Mouse (Mus musculus) olfactory bulb, adult 2 months (tissue): ENCODE results near the gene S100a2. TPM values are rescaled to one million over a fixed set of nuclear protein-coding genes. Genes with fewer than 3 reads are reported as not detected.

Experiments
- H3K27ac ChIP-seq: fragments of 200-500 bp; 2 replicates; pipeline ENCODE4 v1.5.1; 2012; ENCODE audit warnings: low read depth, low read length; ENCODE audit not compliant: insufficient read depth
- H3K4me1 ChIP-seq: fragments of 200-500 bp; 2 replicates; pipeline ENCODE4 v1.6.1; 2012; ENCODE audit warnings: low read length; ENCODE audit not compliant: control insufficient read depth, insufficient read depth
- H3K4me3 ChIP-seq: fragments of 200-500 bp; 2 replicates; pipeline ENCODE4 v1.5.1; 2012; ENCODE audit warnings: mild to moderate bottlenecking, low read depth, low read length, moderate library complexity; ENCODE audit not compliant: insufficient read depth
- CTCF ChIP-seq: fragments of 200-500 bp; IDR thresholded peaks from 2 replicates; pipeline ENCODE4 v1.5.1; 2012; ENCODE audit warnings: low read depth, mild to moderate bottlenecking, low read length, moderate library complexity; ENCODE audit not compliant: insufficient read depth
- POLR2A ChIP-seq: fragments of 200-500 bp; IDR thresholded peaks from 2 replicates; pipeline ENCODE4 v1.6.1; 2012; ENCODE audit warnings: mild to moderate bottlenecking, low read depth, low read length, moderate library complexity; ENCODE audit not compliant: insufficient read depth
- WGBS: fragments of 180-500 bp; shearing (Covaris S2); methylation state at CpG from one replicate; pipeline ENCODE4 v1.1.7; 2018; 5-methylcytosine and 5-hydroxymethylcytosine counted together
- polyA plus RNA-seq: library from polyadenylated mRNA; stranded (reverse); fragments of >200 nt; gene quantifications from 2 replicates; pipeline ENCODE4 v1.2.4, GENCODE M21; 2012; ENCODE audit warnings: low replicate concordance; ENCODE audit not compliant: missing spikeins, insufficient read depth, insufficient read length

Gene S100a2
- polyA plus RNA-seq, 1 experiment: not detected

DNA sequence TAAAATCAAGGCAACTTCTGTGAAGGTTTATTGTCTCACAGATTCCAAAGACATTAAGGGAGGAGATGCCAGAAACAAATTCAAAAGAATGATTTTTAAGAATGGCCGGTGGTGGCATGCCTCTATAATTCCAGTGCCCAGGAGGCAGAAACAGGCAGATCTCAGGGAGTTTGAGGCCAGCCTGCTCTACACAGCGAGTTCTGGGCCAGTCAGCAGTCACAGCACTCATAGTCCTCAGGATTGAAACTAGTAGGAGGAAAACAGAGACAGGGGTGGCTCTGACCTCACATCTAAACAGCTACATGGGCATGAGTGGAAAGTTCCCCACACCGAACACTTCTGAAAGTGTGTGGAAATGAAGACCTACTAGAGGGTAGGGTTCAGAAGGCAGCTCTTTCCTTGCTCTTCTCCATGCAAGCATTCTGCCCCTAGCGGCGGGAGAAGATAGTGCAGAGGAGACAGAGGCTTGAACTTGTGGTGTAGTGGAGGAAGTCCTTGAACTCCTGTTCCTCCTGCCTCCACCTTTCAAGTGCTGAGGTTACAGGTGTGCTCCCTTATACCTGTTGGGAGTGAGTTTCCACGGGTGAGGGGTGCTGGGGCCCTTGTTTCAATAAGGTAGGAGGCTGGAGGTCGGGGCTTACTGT is 49.6 kb downstream of the S100a2 start:
- H3K4me3 ChIP-seq: no peak overlapping the region
- TF ChIP-seq CTCF (no peak), POLR2A (no peak)
- peaks cover 14% of the 10 kb centered on the region for H3K4me1 ChIP-seq
- no peak overlapping the region for H3K27ac ChIP-seq
- 57% methylated on average over 7 of the region's 7 CpGs for WGBS

DNA sequence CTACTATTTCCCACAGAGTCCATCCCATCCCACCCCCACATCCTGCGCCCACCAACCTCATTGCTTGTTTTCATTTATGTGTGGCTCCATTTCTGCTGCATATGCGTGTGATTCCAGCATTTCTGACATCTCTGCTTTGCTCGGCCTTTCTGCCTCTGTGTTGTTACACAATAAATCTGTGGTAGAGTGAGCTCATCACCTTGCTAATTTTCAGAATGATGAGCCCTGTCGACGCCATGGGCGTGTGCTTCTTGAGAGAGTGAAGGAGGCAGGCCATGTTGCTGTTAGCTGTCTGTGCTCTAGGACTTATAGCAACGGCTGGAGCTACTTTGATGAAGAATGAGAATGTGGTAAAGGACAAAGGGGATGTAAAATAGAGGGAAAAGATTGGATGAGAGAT is 50.9 kb downstream of the S100a2 start:
- TF ChIP-seq POLR2A (no peak), CTCF (no peak)
- Histone ChIP-seq H3K4me3 (no peak overlapping the region), H3K27ac (no peak overlapping the region), H3K4me1 (peaks cover 14% of the 10 kb centered on the region)
- 84% methylated on average over 7 of the region's 7 CpGs for WGBS

Other genes starting within 250 kb of the S100a2 start
- not detected in 2 replicates for gene Slc27a3, start 200.3 kb upstream of the S100a2 start, polyA plus RNA-seq
- gene Ints3, start 156.6 kb upstream of the S100a2 start, polyA plus RNA-seq: not detected in 2 replicates
- gene Npr1, start 124.4 kb upstream of the S100a2 start, polyA plus RNA-seq: not detected in 2 replicates
- not detected in 2 replicates for gene Ilf2, start 114.1 kb upstream of the S100a2 start, polyA plus RNA-seq
- gene Snapin, start 99.2 kb upstream of the S100a2 start, polyA plus RNA-seq: not detected in 2 replicates
- 401 TPM in 1 of 2 replicates, not detected in the other for gene Chtop, start 80.7 kb upstream of the S100a2 start, polyA plus RNA-seq
- gene S100a1, start 75.9 kb upstream of the S100a2 start, polyA plus RNA-seq: not detected in 2 replicates
- gene S100a13, start 75.8 kb upstream of the S100a2 start, polyA plus RNA-seq: not detected in 2 replicates
- gene S100a14, start 63.4 kb upstream of the S100a2 start, polyA plus RNA-seq: not detected in 2 replicates
- not detected in 2 replicates for gene S100a16, start 53.0 kb upstream of the S100a2 start, polyA plus RNA-seq
- not detected in 2 replicates for gene S100a3, start 29.7 kb upstream of the S100a2 start, polyA plus RNA-seq
- gene Gm42674, start 11.7 kb downstream of the S100a2 start, polyA plus RNA-seq: not detected in 2 replicates
- gene S100a4, start 13.5 kb downstream of the S100a2 start, polyA plus RNA-seq: not detected in 2 replicates
- gene S100a5, start 18.3 kb downstream of the S100a2 start, polyA plus RNA-seq: not detected in 2 replicates
- gene S100a6, start 22.6 kb downstream of the S100a2 start, polyA plus RNA-seq: not detected in 2 replicates
- gene S100a7a, start 63.8 kb downstream of the S100a2 start, polyA plus RNA-seq: not detected in 2 replicates
- gene S100a8, start 78.7 kb downstream of the S100a2 start, polyA plus RNA-seq: not detected in 2 replicates
- not detected in 2 replicates for gene S100a9, start 105.5 kb downstream of the S100a2 start, polyA plus RNA-seq
- not detected in 2 replicates for gene Pglyrp4, start 136.7 kb downstream of the S100a2 start, polyA plus RNA-seq
- not detected in 2 replicates for gene Gm5849, start 187.6 kb downstream of the S100a2 start, polyA plus RNA-seq